In the genomic region with DNA sequence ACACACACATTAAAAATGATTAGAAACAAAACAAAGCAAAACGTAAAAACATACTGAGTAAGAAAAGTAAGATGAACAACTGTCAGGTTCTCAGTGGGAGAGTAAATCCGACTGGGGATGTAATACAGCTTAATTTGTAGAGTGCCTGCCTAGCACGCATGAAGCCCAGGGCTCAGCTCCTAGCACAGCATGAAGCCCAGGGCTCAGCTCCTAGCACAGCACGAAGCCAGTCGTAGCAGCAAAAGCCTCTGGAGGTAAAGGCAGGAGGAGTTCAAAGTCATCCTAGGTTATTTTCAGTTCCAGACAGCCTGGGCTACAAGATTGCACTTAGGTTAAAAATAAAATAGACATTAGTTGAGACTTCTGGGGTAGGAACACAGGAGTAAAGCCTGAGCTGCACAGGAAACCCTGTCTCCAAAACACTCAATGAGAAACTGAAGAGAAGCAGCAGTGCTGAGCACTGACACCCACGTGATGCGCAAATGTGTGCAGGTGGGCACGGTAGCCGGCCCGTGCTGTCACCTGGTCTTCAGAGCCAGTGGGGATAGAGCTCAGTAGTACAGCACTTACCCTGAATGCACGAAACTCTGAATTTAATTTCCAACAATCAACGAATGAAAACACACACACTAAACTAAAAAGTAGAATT, we compare ENCODE assay signal across 15 mouse cellular contexts. TPM values are rescaled to one million over a fixed set of nuclear protein-coding genes. Genes with fewer than 3 reads are reported as not detected.
DNase-seq lines count a peak whose midpoint lies in the region; ATAC-seq and TF ChIP-seq lines count a peak whose summit lies in the region.
"Had no signal": no experiment of that assay in that cellular context is flagged by ENCODE, and none has a peak within 500 bp of the region (broad histone marks: within the 10 kb centered on the region; RNA-seq: fewer than 3 reads in every experiment).

No protein-coding gene starts in this region.

- ATAC-seq in heart, embryonic 13.5 days (ENCODE audit: extremely low read depth, insufficient number of reproducible peaks, low FRiP score, low TSS enrichment) = no peak
- peak; percentile 28 for ATAC-seq in activated CD4-positive, CD25-positive, alpha-beta regulatory T cell, adult 4 months
- no peak for ATAC-seq in forebrain, embryonic 16.5 days
- ATAC-seq: forebrain, postnatal 0 days; intestine, embryonic 16.5 days had no signal

- no peaks in the 10 kb centered on the region for H3K9me3 ChIP-seq in heart, embryonic 13.5 days
- H3K9me3 ChIP-seq in forebrain, embryonic 16.5 days (ENCODE audit: control insufficient read depth, low read length) = no peaks in the 10 kb centered on the region
- H3K9me3 ChIP-seq: embryonic facial prominence, embryonic 10.5 days; hindbrain, embryonic 12.5 days; limb, embryonic 15.5 days had no signal

- H3K36me3 ChIP-seq in heart, embryonic 13.5 days = peaks cover 16% of the 10 kb centered on the region
- H3K36me3 ChIP-seq in forebrain, embryonic 16.5 days (ENCODE audit: control insufficient read depth, insufficient read depth) = no peaks in the 10 kb centered on the region
- H3K36me3 ChIP-seq: hindbrain, embryonic 12.5 days; limb, embryonic 15.5 days had no signal

- peaks cover 49% of the 10 kb centered on the region for H3K4me1 ChIP-seq in heart, embryonic 13.5 days
- peaks cover 26% of the 10 kb centered on the region for H3K4me1 ChIP-seq in lung, adult 2 months (ENCODE audit: control insufficient read depth, insufficient read depth, low read length)
- H3K4me1 ChIP-seq in forebrain, embryonic 16.5 days (replicated peaks; ENCODE audit: control insufficient read depth, insufficient read depth, low read length) = no peaks in the 10 kb centered on the region
- H3K4me1 ChIP-seq: hindbrain, embryonic 12.5 days; limb, embryonic 15.5 days had no signal

- H3K9ac ChIP-seq in heart, embryonic 13.5 days = no peak overlapping the region
- H3K9ac ChIP-seq in forebrain, embryonic 16.5 days (replicated peaks; ENCODE audit: low read depth, low read length) = no peak overlapping the region
- H3K9ac ChIP-seq: forebrain, postnatal 0 days; hindbrain, embryonic 12.5 days; limb, embryonic 15.5 days had no signal

- peak overlapping the region; percentile 49 for H3K27ac ChIP-seq in heart, embryonic 13.5 days (replicated peaks)
- no peak overlapping the region for H3K27ac ChIP-seq in forebrain, embryonic 16.5 days (ENCODE audit: low read length)
- H3K27ac ChIP-seq: embryonic facial prominence, embryonic 10.5 days; hindbrain, embryonic 12.5 days; kidney, postnatal 0 days; limb, embryonic 15.5 days; macrophage had no signal

- DNase-seq in heart, adult 8-10 months (ENCODE audit: low spot score) = no peak
- peak; percentile 65 for DNase-seq in CD4-positive, CD25-positive, alpha-beta regulatory T cell, adult 2 months (ENCODE audit: low read depth, low spot score)
- DNase-seq in thymus, postnatal 14 days = peak; percentile 53
- DNase-seq in lung, adult 2 months = no peak
- DNase-seq: forebrain, postnatal 0 days; midbrain, embryonic 14.5 days had no signal

- no peak for TF ChIP-seq CTCF in lung, adult 2 months (IDR thresholded peaks at IDR 0.05; ENCODE audit: insufficient read depth, low read length)

- no peaks in the 10 kb centered on the region for H3K27me3 ChIP-seq in heart, embryonic 13.5 days (replicated peaks)
- no peaks in the 10 kb centered on the region for H3K27me3 ChIP-seq in forebrain, embryonic 16.5 days (replicated peaks; ENCODE audit: control insufficient read depth, insufficient read depth, low read length)
- H3K27me3 ChIP-seq: hindbrain, embryonic 12.5 days; limb, embryonic 15.5 days had no signal

- H3K4me3 ChIP-seq in heart, embryonic 13.5 days = no peak overlapping the region
- no peak overlapping the region for H3K4me3 ChIP-seq in lung, adult 2 months (replicated peaks; ENCODE audit: extremely low read depth, low read depth, low read length)
- no peak overlapping the region for H3K4me3 ChIP-seq in forebrain, embryonic 16.5 days (replicated peaks; ENCODE audit: low read length)
- H3K4me3 ChIP-seq: embryonic facial prominence, embryonic 10.5 days; hindbrain, embryonic 12.5 days; limb, embryonic 15.5 days had no signal

- H3K4me2 ChIP-seq in heart, embryonic 13.5 days = peak overlapping the region; percentile 42; the same call in 1 of the 2 replicates
- no peak overlapping the region for H3K4me2 ChIP-seq in forebrain, embryonic 16.5 days (ENCODE audit: low read length)
- H3K4me2 ChIP-seq: hindbrain, embryonic 12.5 days; limb, embryonic 15.5 days had no signal

- TF ChIP-seq POLR2A in lung, adult 2 months (IDR thresholded peaks at IDR 0.05; ENCODE audit: borderline replicate concordance, extremely low read depth, low read depth, low read length) = no peak

- WGBS in heart, embryonic 13.5 days = 72% methylated on average over 12 of the region's 12 CpGs
- WGBS in lung, adult 2 months = 84% methylated on average over 12 of the region's 12 CpGs
- 83% methylated on average over 12 of the region's 12 CpGs for WGBS in forebrain, embryonic 16.5 days

RNA-seq across cellular contexts. Expression of gene Atp1b3, which starts 11.0 kb away (rescaled TPM):
- 130 and 141 TPM in 2 replicates for polyA plus RNA-seq in heart, embryonic 13.5 days (2015; fragmentation: Nextera tagmentation; extraction: Ambion mirVana)
- 10 to 100 TPM; 49.7 to 54.4 (median 53.0) TPM for total RNA-seq in heart, adult 8-10 months (2022)
- 100 to 1,000 TPM; 275 to 348 TPM for polyA plus RNA-seq in activated CD4-positive, CD25-positive, alpha-beta regulatory T cell, adult 4 months (2017; shearing (Covaris generic))
- 98.2 and 101 TPM in 2 replicates for polyA plus RNA-seq in lung, adult 2 months (2012; rRNA removed)
- polyA plus RNA-seq in forebrain, embryonic 16.5 days (2015; fragmentation: Nextera tagmentation; extraction: Ambion mirVana) = 138 and 146 TPM in 2 replicates

Comparison
In these comparisons a context has a peak if more than half of its experiments do, and no peak if none do; other contexts are left out.
1. DNase-seq: peak in CD4-positive, CD25-positive, alpha-beta regulatory T cell, adult 2 months (single experiment) and thymus, postnatal 14 days (single experiment); none in heart, adult 8-10 months (single experiment) and lung, adult 2 months (single experiment).